Mouse (Mus musculus) mouse embryonic stem cell (cell line): ENCODE measurements around the gene Ankrd27.

Experiments
- in situ Hi-C, 2 experiments: fragments of 300-500 bp; cut with MboI; formaldehyde crosslinking; loops; 1 replicate in 1 of 2; 3 replicates in 1 of 2; pipeline ENCODE4 v1.14.3; 2019 to 2020; ENCODE audit warnings: low sequenced_read_pairs in 2 of 2, low pct_unique_long_range_greater_than_20kb in 1 of 2, mixed read lengths in 1 of 2; ENCODE audit not compliant: unreplicated experiment in 1 of 2

The Ankrd27 gene

DNA sequence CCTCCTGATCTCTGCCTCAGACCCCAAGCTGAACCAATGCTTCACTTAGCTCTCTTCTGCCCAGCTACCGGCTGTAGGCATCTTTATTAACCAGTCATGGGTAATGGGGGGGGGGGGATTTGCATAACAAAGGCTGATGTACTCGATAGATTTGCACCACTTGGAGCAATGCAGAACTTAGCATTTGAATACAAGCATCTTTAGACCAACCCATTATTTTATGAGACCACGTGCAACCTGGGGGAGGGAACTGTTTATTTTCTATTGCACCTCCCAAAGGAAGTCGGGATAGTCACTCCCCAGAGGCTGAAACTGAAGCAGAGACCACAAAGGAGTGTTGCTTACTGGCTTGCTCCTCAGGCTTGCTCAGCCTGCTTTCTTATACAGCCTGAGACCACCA, 31.5 kb downstream of the Ankrd27 start:
- in situ Hi-C loops, result no loop called here

DNA sequence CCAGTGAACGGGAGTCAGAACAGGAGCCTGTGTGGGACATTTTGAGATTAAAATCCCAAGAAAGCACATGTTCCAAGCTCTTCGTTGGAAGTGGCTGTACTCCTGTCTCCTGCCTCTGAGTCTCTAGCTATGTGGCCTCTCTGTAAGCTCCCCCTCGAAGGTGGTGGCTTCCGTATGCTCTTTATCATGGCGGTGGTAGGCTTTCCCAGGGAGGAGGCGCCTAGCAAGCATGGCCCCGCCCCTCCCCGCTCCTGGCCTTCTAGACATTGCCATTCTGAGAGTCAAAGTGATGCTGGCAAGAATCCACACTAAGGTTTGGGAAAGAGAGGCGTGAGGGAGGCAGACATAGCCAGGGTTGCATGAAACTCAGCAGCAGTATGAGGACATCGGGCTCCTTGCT, 36.6 kb downstream of the Ankrd27 start:
- in situ Hi-C loops, result no loop called here

- in situ Hi-C loops, result no loop called here
These were observed 40.0 kb downstream of the Ankrd27 start for GRCm38 (mm10) chr7:35626038-35626437.

- in situ Hi-C loops, result no loop called here
These were observed 41.3 kb downstream of the Ankrd27 start for GRCm38 (mm10) chr7:35627371-35627770.

DNA sequence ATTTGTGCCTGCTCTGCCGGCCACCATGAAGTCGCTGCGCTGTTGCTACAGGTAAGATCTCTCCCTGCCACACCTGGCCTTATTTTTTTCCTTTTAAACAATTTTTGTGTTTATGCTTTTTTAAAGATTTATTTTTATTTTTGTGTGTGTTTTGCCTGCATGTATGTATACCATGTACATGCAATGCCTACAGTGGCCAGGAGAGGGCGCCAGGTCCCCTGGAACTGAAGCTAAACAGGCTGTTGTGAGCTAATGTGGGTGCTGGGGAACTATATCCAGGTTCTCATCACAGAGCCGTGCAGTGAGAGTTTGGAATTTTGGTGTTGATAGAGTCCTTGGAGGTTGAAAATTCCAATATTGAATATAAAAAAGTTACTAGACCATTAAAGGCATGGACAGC, 42.5 kb downstream of the Ankrd27 start:
- in situ Hi-C loops, result no loop called here

- in situ Hi-C loops, result no loop called here
These were observed 50.2 kb downstream of the Ankrd27 start for GRCm38 (mm10) chr7:35636229-35636628.

GRCm38 (mm10) chr7:35636874-35637273, 50.8 kb downstream of the Ankrd27 start:
- in situ Hi-C loops, result no loop called here

GRCm38 (mm10) chr7:35640072-35640471, 54.0 kb downstream of the Ankrd27 start:
- in situ Hi-C loops, result no loop called here

GRCm38 (mm10) chr7:35646317-35647081, 60.5 kb downstream of the Ankrd27 start:
- in situ Hi-C loops, result no loop called here

DNA sequence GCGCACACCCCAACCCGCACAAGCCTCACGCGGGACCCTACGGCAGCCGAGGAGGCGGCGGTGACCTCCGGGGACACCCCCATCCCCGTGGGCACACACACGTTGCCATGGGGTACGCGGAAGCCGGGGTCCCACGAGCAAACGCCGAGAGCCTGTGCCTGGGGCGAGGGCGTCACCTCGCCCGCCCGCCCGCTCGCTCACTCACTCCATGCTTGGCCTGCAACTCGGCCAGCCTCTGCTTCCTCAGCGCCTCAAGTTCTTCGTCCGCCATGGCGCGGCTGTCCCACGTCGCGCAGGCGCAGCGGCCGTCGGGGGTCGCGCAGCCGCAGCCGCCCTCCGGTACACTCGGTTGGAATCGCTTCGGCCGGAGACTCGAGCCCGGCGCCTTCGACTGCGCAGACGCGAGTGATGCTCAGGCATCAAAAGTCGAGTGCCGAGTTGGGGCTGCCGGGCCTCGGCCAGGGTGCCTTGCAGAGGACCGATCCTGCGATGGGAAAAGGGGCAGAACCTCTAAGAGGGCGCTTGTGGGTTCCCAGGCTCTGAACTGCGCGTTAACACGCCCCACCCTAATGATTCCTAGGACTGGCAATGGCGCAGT, 61.2 kb downstream of the Ankrd27 start, which contains the start of gene Pdcd5:
Gene Pdcd5 (minus strand): TSS at position 421 of the 598 bp plus-strand sequence.
- in situ Hi-C loops, result no loop called here

DNA sequence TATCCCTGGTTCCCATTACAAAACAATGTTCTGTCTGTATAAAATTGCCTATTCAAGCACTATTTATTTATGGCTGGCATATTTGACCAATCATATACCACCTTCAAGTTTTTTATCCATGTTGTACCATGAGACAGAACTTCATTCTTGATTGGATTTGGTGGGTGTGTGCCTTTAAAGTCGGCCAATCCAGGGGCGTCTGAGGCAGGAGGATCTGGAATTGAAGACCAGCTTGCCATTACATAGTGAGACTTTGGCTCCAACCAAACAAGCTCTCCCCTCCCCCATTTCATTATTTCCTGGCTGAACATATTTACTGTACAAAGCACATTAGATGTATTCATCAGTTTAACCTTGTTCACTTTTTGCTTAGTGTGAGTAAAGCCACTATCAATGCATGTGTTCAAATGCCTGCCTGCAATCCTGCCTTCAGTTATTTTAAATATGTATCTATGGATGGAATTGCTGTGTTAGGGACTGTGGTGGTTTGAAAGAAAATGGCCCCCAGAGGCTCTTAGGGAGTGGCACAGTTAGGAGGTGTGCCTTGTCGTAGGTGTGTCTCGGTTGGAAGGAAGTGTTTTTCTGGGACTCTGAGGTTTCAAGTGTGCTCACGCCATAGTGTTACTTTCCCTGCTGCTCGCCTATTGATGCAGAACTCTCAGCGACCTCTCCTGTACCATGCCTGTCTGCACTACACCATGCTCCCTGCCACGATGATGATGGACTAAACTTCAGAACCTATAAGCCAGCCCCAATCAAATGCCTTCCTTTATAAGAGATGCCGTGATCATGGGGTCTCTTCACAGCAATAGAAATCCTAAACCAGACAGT, 62.4 kb downstream of the Ankrd27 start:
- in situ Hi-C loops, result no loop called here

GRCm38 (mm10) chr7:35649071-35649470, 63.0 kb downstream of the Ankrd27 start:
- in situ Hi-C loops, result no loop called here

- in situ Hi-C loops, result no loop called here
These were observed 64.8 kb downstream of the Ankrd27 start for GRCm38 (mm10) chr7:35650716-35651410.

DNA sequence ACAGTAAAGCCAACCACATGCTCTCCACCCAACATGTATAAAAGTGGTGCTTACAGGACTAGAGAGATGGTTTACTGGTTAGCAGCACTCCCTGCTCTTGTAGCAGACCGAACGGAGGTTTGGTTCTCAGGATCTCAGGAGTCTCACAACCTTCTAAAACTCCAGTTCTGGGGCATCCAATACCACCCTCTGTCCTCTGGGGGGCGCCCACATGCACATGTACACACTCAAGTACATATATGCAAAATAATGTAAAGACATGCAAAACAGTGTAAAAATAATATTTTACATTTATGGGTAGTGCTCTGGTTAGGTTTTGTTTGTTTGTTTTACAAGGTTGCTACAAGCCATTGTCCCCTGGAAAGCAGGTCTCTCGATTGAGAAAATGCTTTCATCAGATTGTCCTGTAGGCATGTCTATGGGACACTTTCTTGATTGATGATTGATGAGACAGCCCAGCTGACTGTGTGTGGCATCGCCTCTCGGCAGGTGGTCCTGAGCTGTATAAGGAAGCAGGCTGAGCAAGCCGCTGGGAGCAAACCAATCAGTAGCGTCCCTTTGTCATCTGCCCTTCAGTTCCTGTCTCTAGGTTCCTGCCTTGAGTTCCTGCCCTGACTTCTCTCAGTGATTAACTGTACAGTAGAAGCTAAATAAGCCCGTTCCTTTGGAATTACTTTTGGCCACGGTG, 65.7 kb downstream of the Ankrd27 start:
- in situ Hi-C loops, result no loop called here

- in situ Hi-C loops, result no loop called here
These were observed 71.8 kb downstream of the Ankrd27 start for GRCm38 (mm10) chr7:35657829-35658228.

GRCm38 (mm10) chr7:35659173-35659572, 73.1 kb downstream of the Ankrd27 start:
- in situ Hi-C loops, result no loop called here

DNA sequence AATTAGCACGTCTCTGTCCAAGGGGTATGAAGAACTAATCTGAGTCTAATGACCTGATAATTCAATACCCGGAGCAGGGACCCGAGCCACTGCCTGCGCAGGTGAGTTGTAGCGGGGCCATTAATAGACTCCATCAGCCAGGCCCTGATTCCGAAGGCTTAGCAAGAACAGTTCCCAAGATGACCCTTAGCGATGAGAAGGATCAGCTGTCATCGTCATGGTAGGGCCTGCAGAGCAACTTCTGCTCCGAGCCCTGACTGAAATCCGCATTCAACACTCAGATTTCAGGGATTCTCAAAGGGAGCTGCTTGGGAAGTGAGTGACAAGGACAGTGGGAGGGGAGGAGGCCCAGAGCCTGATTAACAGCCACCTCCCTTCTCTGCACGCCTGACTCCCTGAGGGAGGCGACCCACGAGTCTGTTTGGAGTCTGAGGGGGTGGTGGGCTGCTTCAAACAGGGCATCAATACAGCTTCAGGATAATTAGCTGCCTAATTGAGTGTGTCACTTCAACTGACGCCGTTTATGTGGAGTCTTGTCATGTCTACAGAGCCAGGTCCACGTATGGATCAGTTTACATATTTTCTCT, 77.8 kb downstream of the Ankrd27 start:
- in situ Hi-C loops, result no loop called here
